ENCODE assay signal across 21 mouse cellular contexts in the genomic region with DNA sequence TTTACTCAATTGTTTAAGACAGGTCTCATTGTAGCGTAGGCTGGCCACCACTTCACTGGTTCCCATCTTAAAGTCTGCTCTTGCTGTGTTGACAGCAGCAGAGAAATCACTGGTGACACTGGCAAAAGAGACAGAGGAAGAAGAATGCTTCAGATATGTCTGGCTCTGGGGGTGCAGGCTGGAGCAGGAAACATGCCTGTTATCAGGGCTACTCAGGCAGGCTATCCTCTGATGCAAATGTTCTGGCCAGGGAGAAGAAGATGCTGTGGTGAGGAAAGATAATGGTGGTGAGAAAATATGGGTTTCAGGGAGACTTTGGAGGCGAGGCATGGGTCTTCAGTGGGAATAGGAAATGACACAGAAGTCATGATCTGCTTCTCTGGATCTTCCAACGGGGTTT. TPM values are rescaled to one million over a fixed set of nuclear protein-coding genes. Genes with fewer than 3 reads are reported as not detected.
DNase-seq lines count a peak whose midpoint lies in the region; ATAC-seq and TF ChIP-seq lines count a peak whose summit lies in the region.
"Had no signal": no experiment of that assay in that cellular context is flagged by ENCODE, and none has a peak within 500 bp of the region (broad histone marks: within the 10 kb centered on the region; RNA-seq: fewer than 3 reads in every experiment).

No protein-coding gene starts in this region.

- TF ChIP-seq EP300 in liver, embryonic 14.5 days (IDR thresholded peaks at IDR 0.05; ENCODE audit: low read depth) = peak; percentile 88

- H3K4me2 ChIP-seq in liver, embryonic 14.5 days (ENCODE audit: low read depth) = peak overlapping the region; percentile 54
- H3K4me2 ChIP-seq in midbrain, embryonic 14.5 days (ENCODE audit: low read length) = no peak overlapping the region
- H3K4me2 ChIP-seq: forebrain, embryonic 15.5 days; limb, embryonic 12.5 days; midbrain, embryonic 11.5 days; neural tube, embryonic 15.5 days had no signal

- H3K36me3 ChIP-seq in erythroblast, embryonic 14.5 days (ENCODE audit: control insufficient read depth) = no peaks in the 10 kb centered on the region
- peaks cover 2% of the 10 kb centered on the region for H3K36me3 ChIP-seq in megakaryocyte, embryonic 14.5 days (replicated peaks; ENCODE audit: low read length)
- no peaks in the 10 kb centered on the region for H3K36me3 ChIP-seq in liver, embryonic 14.5 days (replicated peaks; ENCODE audit: control insufficient read depth, insufficient read depth, low read depth)
- no peaks in the 10 kb centered on the region for H3K36me3 ChIP-seq in midbrain, embryonic 14.5 days (ENCODE audit: control insufficient read depth, insufficient read depth, low read length)
- H3K36me3 ChIP-seq: forebrain, embryonic 15.5 days; hindbrain, embryonic 10.5 days; limb, embryonic 12.5 days; neural tube, embryonic 15.5 days had no signal

- H3K9me3 ChIP-seq in erythroblast, embryonic 14.5 days (ENCODE audit: control insufficient read depth, low read length) = no peaks in the 10 kb centered on the region
- H3K9me3 ChIP-seq in megakaryocyte, embryonic 14.5 days = peaks cover 3% of the 10 kb centered on the region
- no peaks in the 10 kb centered on the region for H3K9me3 ChIP-seq in liver, embryonic 14.5 days (ENCODE audit: control insufficient read depth, low read length)
- H3K9me3 ChIP-seq in midbrain, embryonic 14.5 days (ENCODE audit: control insufficient read depth, low read length) = no peaks in the 10 kb centered on the region
- H3K9me3 ChIP-seq: forebrain, embryonic 15.5 days; hindbrain, embryonic 10.5 days; neural tube, embryonic 15.5 days had no signal

- no peak for ATAC-seq in erythroblast, adult 5-6 weeks (replicated peaks; ENCODE audit: low FRiP score, poor library complexity, severe bottlenecking)
- ATAC-seq in megakaryocyte, adult 5-6 weeks (ENCODE audit: poor library complexity, severe bottlenecking) = no peak
- ATAC-seq in liver, embryonic 14.5 days (ENCODE audit: insufficient read depth) = peak; percentile 85
- ATAC-seq in midbrain, embryonic 14.5 days (ENCODE audit: low FRiP score, low TSS enrichment) = no peak
- ATAC-seq: forebrain, embryonic 15.5 days; hindbrain, postnatal 0 days; intestine, embryonic 16.5 days; Patski had no signal

- H3K4me3 ChIP-seq in erythroblast, embryonic 14.5 days (replicated peaks) = peak overlapping the region; percentile 10
- H3K4me3 ChIP-seq in megakaryocyte, embryonic 14.5 days (replicated peaks) = peak overlapping the region; percentile 81
- H3K4me3 ChIP-seq in liver, embryonic 14.5 days (ENCODE audit: insufficient read depth in 1 of 2, low read depth in 2 of 2, low read length in 2 of 2) = no peak overlapping the region
- H3K4me3 ChIP-seq in midbrain, embryonic 14.5 days (replicated peaks; ENCODE audit: low read depth, low read length) = no peak overlapping the region
- H3K4me3 ChIP-seq: forebrain, embryonic 15.5 days; hindbrain, embryonic 10.5 days; limb, embryonic 12.5 days; neural tube, embryonic 15.5 days had no signal

- H3K27ac ChIP-seq in liver, embryonic 14.5 days = no peak overlapping the region
- H3K27ac ChIP-seq in midbrain, embryonic 14.5 days (replicated peaks; ENCODE audit: low read depth, low read length) = no peak overlapping the region
- H3K27ac ChIP-seq: forebrain, embryonic 15.5 days; hindbrain, embryonic 10.5 days; hindbrain, postnatal 0 days; limb, embryonic 12.5 days; neural tube, embryonic 15.5 days had no signal

- TF ChIP-seq CTCF in liver, embryonic 14.5 days (IDR thresholded peaks at IDR 0.05; ENCODE audit: low read depth) = no peak

- H3K27me3 ChIP-seq in erythroblast, embryonic 14.5 days (ENCODE audit: control insufficient read depth) = no peaks in the 10 kb centered on the region
- H3K27me3 ChIP-seq in megakaryocyte, embryonic 14.5 days (replicated peaks) = no peaks in the 10 kb centered on the region
- no peaks in the 10 kb centered on the region for H3K27me3 ChIP-seq in liver, embryonic 14.5 days (ENCODE audit: control insufficient read depth, insufficient read depth, low read length)
- H3K27me3 ChIP-seq in midbrain, embryonic 14.5 days (ENCODE audit: control insufficient read depth, insufficient read depth, low read length) = no peaks in the 10 kb centered on the region
- H3K27me3 ChIP-seq: forebrain, embryonic 15.5 days; neural tube, embryonic 15.5 days; Patski had no signal

- DNase-seq in liver, embryonic 14.5 days (ENCODE audit: low read depth in 3 of 3, low spot score in 3 of 3) = peak in 2 of 3 experiments; percentile 41 to 48
- DNase-seq in adrenal gland, adult (ENCODE audit: inconsistent age in 2 of 2, low spot score in 1 of 2) = no peak
- no peak for DNase-seq in right cerebral cortex, postnatal 4 days
- DNase-seq in midbrain, embryonic 14.5 days = no peak
- DNase-seq: adrenal gland, adult 8-10 months; cerebellum, adult 8-10 months; cerebellum, postnatal 36 days; kidney, postnatal 36 days; lung, adult 2 months had no signal

- H3K4me1 ChIP-seq in erythroblast, embryonic 14.5 days (ENCODE audit: control insufficient read depth) = peaks cover 21% of the 10 kb centered on the region
- H3K4me1 ChIP-seq in megakaryocyte, embryonic 14.5 days = peaks cover 56% of the 10 kb centered on the region
- H3K4me1 ChIP-seq in liver, embryonic 14.5 days (replicated peaks; ENCODE audit: control insufficient read depth in 2 of 2, insufficient read depth in 2 of 2, low read length in 1 of 2) = peaks cover 15 to 38% of the 10 kb centered on the region in 2 experiments
- no peaks in the 10 kb centered on the region for H3K4me1 ChIP-seq in midbrain, embryonic 14.5 days (ENCODE audit: control insufficient read depth, insufficient read depth, low read length)
- H3K4me1 ChIP-seq: forebrain, embryonic 15.5 days; limb, embryonic 12.5 days; neural tube, embryonic 15.5 days had no signal

- no peak overlapping the region for H3K9ac ChIP-seq in liver, embryonic 14.5 days (replicated peaks)
- no peak overlapping the region for H3K9ac ChIP-seq in midbrain, embryonic 14.5 days (replicated peaks; ENCODE audit: low read length)
- H3K9ac ChIP-seq: forebrain, embryonic 15.5 days; limb, embryonic 12.5 days; neural tube, embryonic 15.5 days had no signal

- 11% methylated on average over 3 of the region's 3 CpGs for WGBS in liver, embryonic 14.5 days (ENCODE audit: insufficient replicate concordance)
- 90% methylated on average over 3 of the region's 3 CpGs for WGBS in midbrain, embryonic 14.5 days

RNA-seq across cellular contexts. Expression of gene Myo10, which starts 13.6 kb away (rescaled TPM):
- 0.36 and 0.45 TPM in 2 replicates for polyA plus RNA-seq in erythroblast, embryonic 14.5 days (2012)
- total RNA-seq in erythroblast, adult 5-6 weeks (2015; ENCODE audit: low replicate concordance) = 1.7 and 2.1 TPM in 2 replicates
- total RNA-seq in erythroblast, adult 5-6 weeks (2017; ENCODE audit: low replicate concordance) = 5.9 and 6.0 TPM in 2 replicates
- 8.2 and 21.7 TPM in 2 replicates for polyA plus RNA-seq in megakaryocyte, embryonic 14.5 days (2012; ENCODE audit: insufficient read depth, low replicate concordance)
- total RNA-seq in megakaryocyte, adult 5-6 weeks (2015) = 0.91 and 0.93 TPM in 2 replicates
- 1.1 and 1.2 TPM in 2 replicates for total RNA-seq in megakaryocyte, adult 5-6 weeks (2017)
- polyA plus RNA-seq in liver, embryonic 14.5 days (2012; rRNA removed) = 1.8 and 2.9 TPM in 2 replicates
- 2.6 and 4.5 TPM in 2 replicates for polyA plus RNA-seq in liver, embryonic 14.5 days (2014; fragmentation: Nextera tagmentation; extraction: Ambion mirVana)
- polyA plus RNA-seq in midbrain, embryonic 14.5 days (2014; fragmentation: Nextera tagmentation; extraction: Ambion mirVana) = 24.5 and 33.6 TPM in 2 replicates

Comparison
In these comparisons a context has a peak if more than half of its experiments do, and no peak if none do; other contexts are left out.
1. H3K4me3 ChIP-seq: peak in erythroblast, embryonic 14.5 days (single experiment) and megakaryocyte, embryonic 14.5 days (single experiment); none in liver, embryonic 14.5 days (0 of 2) and midbrain, embryonic 14.5 days (single experiment).
2. DNase-seq: peak in liver, embryonic 14.5 days (2 of 3); none in adrenal gland, adult (0 of 2), right cerebral cortex, postnatal 4 days (single experiment) and midbrain, embryonic 14.5 days (single experiment).